Mouse (Mus musculus): ENCODE measurements at regions not wholly inside any gene's neighbourhood (a gene's known extent, or its start where the extent isn't known, plus 50 kb on each side); places are given as distances from the start of the nearest gene placed in this dataset.

DNA sequence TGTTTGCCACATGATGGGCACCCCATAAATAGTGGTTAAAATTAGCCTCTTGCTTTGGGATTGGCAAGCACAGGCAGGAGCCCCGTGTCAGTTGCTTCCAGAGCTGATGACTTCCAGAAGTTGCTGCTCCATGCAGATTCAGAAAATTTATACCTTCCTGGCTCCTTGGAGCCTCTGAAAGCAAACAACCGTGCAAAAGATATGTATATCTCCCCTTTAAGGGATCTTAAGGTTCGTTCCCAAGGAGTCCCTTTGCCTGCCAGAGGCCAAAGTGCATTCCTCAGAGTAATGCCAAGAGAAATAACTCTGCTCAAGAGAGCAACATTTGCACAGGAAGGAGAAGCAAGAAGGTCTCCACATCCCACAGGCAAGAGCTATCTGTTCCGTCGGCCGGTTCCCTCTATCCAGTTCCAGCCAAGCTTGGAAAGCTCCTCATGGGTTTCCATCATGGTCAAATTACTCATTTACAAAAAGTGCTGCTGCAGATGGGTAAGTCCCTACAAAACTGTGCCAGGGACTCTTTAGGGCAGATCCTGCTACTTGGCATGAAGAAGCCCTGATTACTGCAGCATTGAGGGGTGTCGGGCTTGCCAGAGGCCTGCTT is 608.4 kb upstream of the Cdh5 start:
- no peak overlapping the region for H3K9ac ChIP-seq (ENCODE audit: low read depth, low read length)
- no peaks in the 10 kb centered on the region for H3K36me3 ChIP-seq (ENCODE audit: control insufficient read depth, insufficient read depth, low read length)
- no peak overlapping the region for H3K4me3 ChIP-seq
- no peaks in the 10 kb centered on the region for H3K79me2 ChIP-seq (replicated peaks; ENCODE audit: control insufficient read depth, insufficient read depth, low read length)
- 35% methylated on average over 7 of the region's 7 CpGs for WGBS
- no peak for TF ChIP-seq POLR2A (IDR thresholded peaks at IDR 0.05; ENCODE audit: insufficient read depth, low read depth, low read length)
- TF ChIP-seq EP300 (IDR thresholded peaks at IDR 0.05; ENCODE audit: insufficient read depth, low read depth, low read length), result no peak
- TF ChIP-seq CTCF (IDR thresholded peaks at IDR 0.05), result no peak
- no peak overlapping the region for H3K27ac ChIP-seq
- H3K27me3 ChIP-seq (ENCODE audit: control insufficient read depth, insufficient read depth, low read length), result no peaks in the 10 kb centered on the region
- DNase-seq, result peak in 1 of 2 experiments; percentile 24
- intact Hi-C loops (cut with DNase I), result no loop called here
- H3K4me1 ChIP-seq (ENCODE audit: control insufficient read depth, insufficient read depth, low read length), result no peaks in the 10 kb centered on the region

DNA sequence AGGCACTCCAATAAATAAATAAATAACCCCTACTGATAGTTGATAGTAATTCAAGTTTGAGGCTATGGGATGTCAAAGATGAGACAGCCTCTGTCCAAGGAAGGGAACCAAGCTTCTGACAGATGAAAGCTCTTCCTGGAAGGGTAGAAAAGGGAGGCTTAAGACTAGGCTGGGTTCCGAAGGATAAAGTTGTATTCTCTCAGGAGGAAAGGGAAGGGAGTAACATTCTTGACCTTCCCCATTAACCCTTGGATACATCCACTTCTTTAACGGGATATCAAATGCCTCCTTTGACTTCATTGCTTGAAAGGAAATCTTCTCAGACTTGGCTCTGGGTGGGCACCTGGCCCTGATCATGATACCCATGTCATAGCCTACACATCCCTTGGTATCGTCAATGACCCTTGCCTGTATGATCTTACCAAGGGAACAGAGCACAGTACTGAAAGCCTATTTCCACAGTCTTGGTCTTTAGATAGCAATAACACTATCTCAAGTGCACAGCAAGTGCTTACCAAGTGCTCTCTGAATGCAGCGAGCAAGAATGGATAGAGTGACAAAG is 607.4 kb upstream of the Cdh5 start:
- Histone ChIP-seq H3K27me3 (ENCODE audit: control insufficient read depth, insufficient read depth, low read length) (no peaks in the 10 kb centered on the region), H3K4me3 (no peak overlapping the region), H3K9ac (ENCODE audit: low read depth, low read length) (no peak overlapping the region), H3K79me2 (replicated peaks; ENCODE audit: control insufficient read depth, insufficient read depth, low read length) (no peaks in the 10 kb centered on the region), H3K36me3 (ENCODE audit: control insufficient read depth, insufficient read depth, low read length) (no peaks in the 10 kb centered on the region), H3K4me1 (ENCODE audit: control insufficient read depth, insufficient read depth, low read length) (no peaks in the 10 kb centered on the region), H3K27ac (no peak overlapping the region)
- intact Hi-C loops (cut with DNase I), result no loop called here
- WGBS, result 70% methylated on average over 4 of the region's 4 CpGs
- TF ChIP-seq CTCF (IDR thresholded peaks at IDR 0.05) (no peak), POLR2A (IDR thresholded peaks at IDR 0.05; ENCODE audit: insufficient read depth, low read depth, low read length) (no peak), EP300 (IDR thresholded peaks at IDR 0.05; ENCODE audit: insufficient read depth, low read depth, low read length) (no peak)
- no peak for DNase-seq

DNA sequence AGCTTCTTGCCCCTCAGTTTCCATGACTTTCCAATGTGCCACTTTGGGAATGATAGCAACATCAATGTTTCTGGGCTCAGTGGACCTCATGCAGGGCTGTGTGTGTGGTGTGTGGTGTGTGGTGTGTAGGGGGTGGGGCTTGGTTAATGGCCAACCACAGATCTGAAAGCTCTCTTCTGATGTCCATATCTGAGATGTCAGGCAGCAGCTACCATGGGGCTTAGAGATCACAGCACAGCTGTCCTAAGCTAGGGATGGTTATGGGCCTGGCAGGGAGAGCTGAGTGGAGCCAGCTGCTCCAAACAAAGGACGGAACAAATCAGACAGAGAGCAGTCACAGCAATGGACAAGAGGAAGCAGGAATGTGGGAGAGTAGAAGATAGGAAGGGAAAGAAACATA is 606.8 kb upstream of the Cdh5 start:
- TF ChIP-seq POLR2A (IDR thresholded peaks at IDR 0.05; ENCODE audit: insufficient read depth, low read depth, low read length) (no peak), CTCF (IDR thresholded peaks at IDR 0.05) (no peak), EP300 (IDR thresholded peaks at IDR 0.05; ENCODE audit: insufficient read depth, low read depth, low read length) (no peak)
- no peak for DNase-seq
- Histone ChIP-seq H3K4me3 (no peak overlapping the region), H3K79me2 (replicated peaks; ENCODE audit: control insufficient read depth, insufficient read depth, low read length) (no peaks in the 10 kb centered on the region), H3K27ac (no peak overlapping the region), H3K9ac (ENCODE audit: low read depth, low read length) (no peak overlapping the region), H3K27me3 (ENCODE audit: control insufficient read depth, insufficient read depth, low read length) (no peaks in the 10 kb centered on the region), H3K36me3 (ENCODE audit: control insufficient read depth, insufficient read depth, low read length) (no peaks in the 10 kb centered on the region), H3K4me1 (ENCODE audit: control insufficient read depth, insufficient read depth, low read length) (no peaks in the 10 kb centered on the region)
- WGBS, result 29% methylated on average over 1 of the region's 1 CpGs
- intact Hi-C loops (cut with DNase I), result no loop called here

DNA sequence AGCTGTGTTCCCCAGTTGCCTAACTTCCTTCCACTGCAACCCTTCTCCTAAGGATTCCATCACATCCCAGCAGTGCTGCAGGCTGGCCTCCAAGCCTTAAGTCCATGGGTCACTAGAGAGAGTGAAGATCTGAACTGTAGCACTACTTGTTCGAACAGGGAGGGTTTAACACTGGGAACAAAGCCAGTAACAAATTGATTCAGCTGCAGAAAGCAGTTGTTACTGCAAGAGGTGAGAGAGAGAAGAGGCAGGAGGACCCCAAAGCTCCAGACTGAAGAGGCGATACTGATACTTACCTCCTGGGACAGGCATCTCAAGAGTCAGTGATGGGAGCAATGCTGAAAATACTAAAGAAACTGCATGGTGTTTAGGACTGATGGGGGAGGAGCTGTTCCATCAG is 600.1 kb upstream of the Cdh5 start:
- H3K79me2 ChIP-seq (replicated peaks; ENCODE audit: control insufficient read depth, insufficient read depth, low read length), result no peaks in the 10 kb centered on the region
- H3K4me3 ChIP-seq, result no peak overlapping the region
- 63% methylated on average over 2 of the region's 2 CpGs for WGBS
- H3K27me3 ChIP-seq (ENCODE audit: control insufficient read depth, insufficient read depth, low read length), result no peaks in the 10 kb centered on the region
- TF ChIP-seq POLR2A (IDR thresholded peaks at IDR 0.05; ENCODE audit: insufficient read depth, low read depth, low read length) (no peak), EP300 (IDR thresholded peaks at IDR 0.05; ENCODE audit: insufficient read depth, low read depth, low read length) (no peak), CTCF (IDR thresholded peaks at IDR 0.05) (no peak)
- no peaks in the 10 kb centered on the region for H3K4me1 ChIP-seq (ENCODE audit: control insufficient read depth, insufficient read depth, low read length)
- no peaks in the 10 kb centered on the region for H3K36me3 ChIP-seq (ENCODE audit: control insufficient read depth, insufficient read depth, low read length)
- intact Hi-C loops (cut with DNase I), result no loop called here
- no peak for DNase-seq
- no peak overlapping the region for H3K27ac ChIP-seq
- no peak overlapping the region for H3K9ac ChIP-seq (ENCODE audit: low read depth, low read length)

DNA sequence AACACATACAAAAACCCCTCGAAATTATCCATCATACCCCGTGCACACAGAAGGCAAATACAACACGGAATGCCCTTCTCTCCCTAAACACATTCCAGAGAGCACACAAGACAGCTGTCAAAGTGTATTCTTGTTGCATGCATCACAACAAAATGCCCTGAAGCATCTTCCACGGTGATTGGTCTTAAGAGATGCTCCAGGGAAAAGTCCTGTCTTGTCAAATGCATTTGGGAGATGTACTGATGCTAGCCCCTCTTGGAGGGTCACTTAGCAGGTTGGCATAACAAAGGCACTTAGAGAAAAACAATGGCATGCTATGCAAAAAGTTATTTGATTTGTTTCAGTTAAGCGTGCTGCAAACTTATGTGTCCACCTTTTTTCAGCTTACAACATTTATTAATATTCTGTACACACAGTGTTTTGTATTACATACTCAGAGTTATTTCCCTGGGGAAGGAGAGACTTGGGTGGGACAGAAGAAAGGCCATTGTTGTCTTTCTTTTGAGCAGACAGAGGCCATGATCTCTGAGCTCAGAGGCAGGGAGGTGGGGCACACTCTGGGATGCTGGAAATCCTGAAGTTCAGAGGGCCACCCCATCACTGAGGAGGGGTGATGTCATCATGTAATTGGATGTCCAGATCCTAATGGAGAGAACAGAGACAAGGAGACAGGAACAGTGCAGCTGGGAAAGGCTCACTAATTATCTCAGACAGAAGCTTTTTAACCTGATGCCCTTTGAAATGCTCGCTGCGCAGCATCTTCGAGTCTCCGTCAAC is 598.2 kb upstream of the Cdh5 start:
- Histone ChIP-seq H3K27me3 (ENCODE audit: control insufficient read depth, insufficient read depth, low read length) (no peaks in the 10 kb centered on the region), H3K4me1 (ENCODE audit: control insufficient read depth, insufficient read depth, low read length) (no peaks in the 10 kb centered on the region), H3K9ac (ENCODE audit: low read depth, low read length) (no peak overlapping the region), H3K4me3 (no peak overlapping the region), H3K27ac (no peak overlapping the region), H3K36me3 (ENCODE audit: control insufficient read depth, insufficient read depth, low read length) (no peaks in the 10 kb centered on the region), H3K79me2 (replicated peaks; ENCODE audit: control insufficient read depth, insufficient read depth, low read length) (no peaks in the 10 kb centered on the region)
- intact Hi-C loops (cut with DNase I), result no loop called here
- WGBS, result 82% methylated on average over 9 of the region's 9 CpGs
- DNase-seq, result no peak
- no peak for TF ChIP-seq CTCF (IDR thresholded peaks at IDR 0.05)
- no peak for TF ChIP-seq POLR2A (IDR thresholded peaks at IDR 0.05; ENCODE audit: insufficient read depth, low read depth, low read length)
- TF ChIP-seq EP300 (IDR thresholded peaks at IDR 0.05; ENCODE audit: insufficient read depth, low read depth, low read length), result no peak

DNA sequence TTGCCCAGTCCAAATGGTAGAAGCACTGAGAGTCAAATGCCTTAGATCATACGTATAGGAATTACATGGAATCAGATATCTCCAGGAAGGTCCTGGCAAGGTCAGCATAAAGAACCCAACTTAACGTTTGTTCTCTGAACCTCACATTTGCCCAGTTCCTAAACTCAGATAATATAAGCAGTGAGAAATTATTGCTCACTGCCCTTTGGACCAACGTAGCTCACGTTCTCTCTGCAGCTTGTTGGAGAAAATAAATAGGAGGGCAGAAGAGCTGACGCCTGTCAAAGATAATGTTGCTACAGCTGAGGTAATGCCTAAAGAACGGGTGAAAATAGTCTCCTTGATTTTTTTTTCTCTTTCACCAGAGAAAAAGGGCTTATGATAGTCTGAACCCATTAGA is 595.1 kb upstream of the Cdh5 start:
- no peaks in the 10 kb centered on the region for H3K36me3 ChIP-seq (ENCODE audit: control insufficient read depth, insufficient read depth, low read length)
- no peaks in the 10 kb centered on the region for H3K27me3 ChIP-seq (ENCODE audit: control insufficient read depth, insufficient read depth, low read length)
- no peak overlapping the region for H3K4me3 ChIP-seq
- H3K9ac ChIP-seq (ENCODE audit: low read depth, low read length), result no peak overlapping the region
- H3K27ac ChIP-seq, result no peak overlapping the region
- H3K79me2 ChIP-seq (replicated peaks; ENCODE audit: control insufficient read depth, insufficient read depth, low read length), result no peaks in the 10 kb centered on the region
- TF ChIP-seq POLR2A (IDR thresholded peaks at IDR 0.05; ENCODE audit: insufficient read depth, low read depth, low read length), result no peak
- TF ChIP-seq EP300 (IDR thresholded peaks at IDR 0.05; ENCODE audit: insufficient read depth, low read depth, low read length), result no peak
- no peak for TF ChIP-seq CTCF (IDR thresholded peaks at IDR 0.05)
- H3K4me1 ChIP-seq (ENCODE audit: control insufficient read depth, insufficient read depth, low read length), result no peaks in the 10 kb centered on the region
- DNase-seq, result no peak
- intact Hi-C loops (cut with DNase I), result no loop called here
- WGBS, result 40% methylated on average over 6 of the region's 6 CpGs

All from heart, adult 2 months (tissue).